In genomic region chr3:96287334-96287733, GRCm38 (mm10) we compare ENCODE assay signal across 18 mouse cellular contexts. TPM values are rescaled to one million over a fixed set of nuclear protein-coding genes. Genes with fewer than 3 reads are reported as not detected.
DNase-seq lines count a peak whose midpoint lies in the region; ATAC-seq and TF ChIP-seq lines count a peak whose summit lies in the region.
"Not testable (repeated sequence)": the region's sequence is repeated elsewhere in the genome, so short reads cannot be mapped to it uniquely, and the experiment has no call there.
"Had no signal": no experiment of that assay in that cellular context is flagged by ENCODE, and none has a peak within 500 bp of the region (broad histone marks: within the 10 kb centered on the region; RNA-seq: fewer than 3 reads in every experiment).

No protein-coding gene starts in this region.

- 93% methylated on average over 11 of the region's 11 CpGs for WGBS in bone marrow, adult 2 months
- 88% methylated on average over 11 of the region's 11 CpGs for WGBS in kidney, postnatal 0 days
- WGBS in liver, postnatal 0 days (ENCODE audit: insufficient replicate concordance) = 90% methylated on average over 11 of the region's 11 CpGs
- WGBS in small intestine, adult 2 months = 89% methylated on average over 11 of the region's 11 CpGs
- 94% methylated on average over 11 of the region's 11 CpGs for WGBS in thymus, adult 2 months

- intact Hi-C loops in gastrocnemius, adult 2 months (cut with DNase I) = not testable (repeated sequence)

- H3K79me2 ChIP-seq in C2C12 (ENCODE audit: control insufficient read depth, insufficient read depth) = not testable (repeated sequence)

- H3K4me2 ChIP-seq in kidney, postnatal 0 days (ENCODE audit: low read length); liver, postnatal 0 days (ENCODE audit: low read depth, low read length): not testable (repeated sequence)

- H3K36me3 ChIP-seq in C2C12 (ENCODE audit: control insufficient read depth, insufficient read depth); G1E (replicated peaks); kidney, postnatal 0 days (ENCODE audit: insufficient read depth, low read length); liver, postnatal 0 days (replicated peaks; ENCODE audit: insufficient read depth, low read length); small intestine, adult 2 months (ENCODE audit: control insufficient read depth, insufficient read depth, low read length); thymus, adult 2 months (ENCODE audit: control insufficient read depth, insufficient read depth, low read length): not testable (repeated sequence)

- H3K4me1 ChIP-seq in G1E (ENCODE audit: insufficient read depth, low read depth, low read length); bone marrow, adult 2 months (ENCODE audit: control insufficient read depth, insufficient read depth, low read length); kidney, postnatal 0 days (replicated peaks; ENCODE audit: insufficient read depth, low read length); liver, postnatal 0 days (ENCODE audit: insufficient read depth); small intestine, adult 2 months (ENCODE audit: control insufficient read depth, insufficient read depth, insufficient read length, low read length); thymus, adult 2 months (replicated peaks; ENCODE audit: control insufficient read depth, insufficient read depth, low read length): not testable (repeated sequence)

- not testable (repeated sequence) for H3K9me3 ChIP-seq in G1E (replicated peaks); kidney, postnatal 0 days (replicated peaks; ENCODE audit: low read length); liver, postnatal 0 days (ENCODE audit: low read length)

- H3ac ChIP-seq in C2C12 (ENCODE audit: control insufficient read depth, insufficient read length, low read depth) = not testable (repeated sequence)

- TF ChIP-seq EP300 in liver, postnatal 0 days (IDR thresholded peaks at IDR 0.05; ENCODE audit: low read depth) = not testable (repeated sequence)

- not testable (repeated sequence) for H3K9ac ChIP-seq in kidney, postnatal 0 days (ENCODE audit: low read depth, low read length); liver, postnatal 0 days (replicated peaks)

- TF ChIP-seq CTCF in C2C12 (IDR thresholded peaks at IDR 0.05; ENCODE audit: control insufficient read depth, insufficient read depth, insufficient read length) = peak; percentile 75
- TF ChIP-seq CTCF in G1E (IDR thresholded peaks at IDR 0.05; ENCODE audit: low read depth, low read length) = peak; percentile 44; the same call in 1 of the 2 replicates
- peak; percentile 64; the same call in 1 of the 2 replicates for TF ChIP-seq CTCF in bone marrow, adult 2 months (IDR thresholded peaks at IDR 0.05; ENCODE audit: control insufficient read depth, insufficient read depth, low read length)
- peak; percentile 59 for TF ChIP-seq CTCF in gastrocnemius, adult 2 months (IDR thresholded peaks at IDR 0.05)
- TF ChIP-seq CTCF in kidney, postnatal 0 days (IDR thresholded peaks at IDR 0.05; ENCODE audit: low read depth) = peak; percentile 78
- peak; percentile 89 for TF ChIP-seq CTCF in liver, postnatal 0 days (IDR thresholded peaks at IDR 0.05; ENCODE audit: low read depth)
- TF ChIP-seq CTCF in small intestine, adult 2 months (IDR thresholded peaks at IDR 0.05; ENCODE audit: extremely low read depth, insufficient read length, insufficient replicate concordance, low read depth, low read length) = peak; percentile 76; the same call in 1 of the 2 replicates
- TF ChIP-seq CTCF in thymus, adult 2 months (IDR thresholded peaks at IDR 0.05; ENCODE audit: borderline replicate concordance, control insufficient read depth, extremely low read depth, insufficient read depth, low read length, poor library complexity) = peak; percentile 68; the same call in 1 of the 2 replicates

- not testable (repeated sequence) for H3K79me3 ChIP-seq in C2C12 (ENCODE audit: low read depth)

- TF ChIP-seq POLR2A in bone marrow, adult 2 months (IDR thresholded peaks at IDR 0.05; ENCODE audit: borderline replicate concordance, control insufficient read depth, low read depth, low read length); small intestine, adult 2 months (IDR thresholded peaks at IDR 0.05; ENCODE audit: low read depth, low read length); thymus, adult 2 months (IDR thresholded peaks at IDR 0.05; ENCODE audit: control insufficient read depth, extremely low read depth, insufficient read depth, low read length, poor library complexity): not testable (repeated sequence)

- DNase-seq in G1E (ENCODE audit: low spot score); gastrocnemius, adult 2 months; kidney, postnatal 0 days (ENCODE audit: low spot score); liver, postnatal 0 days; thymus, adult 2 months: not testable (repeated sequence)

- not testable (repeated sequence) for ATAC-seq in G1E (ENCODE audit: extremely low read depth, insufficient number of reproducible peaks, low FRiP score, poor library complexity, severe bottlenecking); kidney, postnatal 0 days (replicated peaks; ENCODE audit: low FRiP score, low read depth); liver, postnatal 0 days

- not testable (repeated sequence) for H3K4me3 ChIP-seq in C2C12 (ENCODE audit: insufficient read depth, poor library complexity, severe bottlenecking); G1E (ENCODE audit: low read depth, low read length); bone marrow, adult 2 months (replicated peaks; ENCODE audit: control insufficient read depth, low read depth, low read length); gastrocnemius, adult 2 months; kidney, postnatal 0 days (replicated peaks; ENCODE audit: low read depth, low read length); liver, postnatal 0 days (ENCODE audit: low read depth, low read length); small intestine, adult 2 months (ENCODE audit: low read depth, low read length); thymus, adult 2 months (ENCODE audit: control insufficient read depth, insufficient read depth, low read length)

- not testable (repeated sequence) for H3K27me3 ChIP-seq in C2C12 (ENCODE audit: control insufficient read depth, insufficient read depth, insufficient read length); liver, postnatal 0 days (ENCODE audit: insufficient read depth, low read length); thymus, adult 2 months (ENCODE audit: control insufficient read depth, insufficient read depth, low read length)
- H3K27me3 ChIP-seq in G1E (ENCODE audit: insufficient read depth, low read length) = peaks cover 18% of the 10 kb centered on the region
- H3K27me3 ChIP-seq in kidney, postnatal 0 days (ENCODE audit: insufficient read depth, low read length) = peaks cover 12% of the 10 kb centered on the region; the same call in 1 of the 2 replicates
- peaks cover 14% of the 10 kb centered on the region for H3K27me3 ChIP-seq in small intestine, adult 2 months (ENCODE audit: control insufficient read depth, insufficient read depth, low read length)

- H3K27ac ChIP-seq in bone marrow, adult 2 months (ENCODE audit: control insufficient read depth, insufficient read depth, low read depth, low read length, poor library complexity); gastrocnemius, adult 2 months; kidney, postnatal 0 days; liver, postnatal 0 days (ENCODE audit: low read depth); small intestine, adult 2 months (ENCODE audit: insufficient read depth, low read depth, low read length); thymus, adult 2 months (ENCODE audit: control insufficient read depth, insufficient read depth, low read length): not testable (repeated sequence)

RNA-seq across cellular contexts. Expression of gene Fcgr1, which starts 6.4 kb away (rescaled TPM):
- polyA plus RNA-seq in C2C12 (2012; fragmentation: generic; extraction: Trizol) (0.02 TPM), G1E (2012) (not detected in 2 replicates)
- total RNA-seq in G1E (2014; fragmentation: Nextera tagmentation) (0.53 TPM in 1 of 2 replicates, not detected in the other), G1E (2017) (0.12 and 0.16 TPM in 2 replicates)
- polyA plus RNA-seq in bone marrow, adult 2 months (2011; ENCODE audit: insufficient read depth, insufficient read length, low replicate concordance, missing spikeins) = 2.2 and 6.2 TPM in 2 replicates
- under 1 TPM in 1 of 2 experiments, not detected in 1; 0.20 TPM for total RNA-seq in gastrocnemius, adult 2 months (2021)
- polyA plus RNA-seq in kidney, postnatal 0 days (2015; fragmentation: Nextera tagmentation; extraction: Ambion mirVana) = 2.0 and 2.5 TPM in 2 replicates
- polyA plus RNA-seq in liver, postnatal 0 days (2015; fragmentation: Nextera tagmentation; extraction: Ambion mirVana) = 6.2 and 8.7 TPM in 2 replicates
- polyA plus RNA-seq in small intestine, adult 2 months (2012; rRNA removed) = 1.8 and 2.4 TPM in 2 replicates
- polyA plus RNA-seq in thymus, adult 2 months (2012; rRNA removed) = 3.8 and 6.8 TPM in 2 replicates
- total RNA-seq: common myeloid progenitor, adult 5-6 weeks; megakaryocyte-erythroid progenitor cell, adult 5-6 weeks had no signal

RNA-seq across cellular contexts. Expression of gene Hist2h2bb, which starts 17.8 kb away (rescaled TPM):
- polyA plus RNA-seq in C2C12 (2012; fragmentation: generic; extraction: Trizol) (3.3 TPM), G1E (2012) (0.29 and 0.75 TPM in 2 replicates)
- total RNA-seq in G1E (2014; fragmentation: Nextera tagmentation) (2,071 and 2,480 TPM in 2 replicates), G1E (2017) (8,098 and 8,372 TPM in 2 replicates)
- polyA plus RNA-seq in bone marrow, adult 2 months (2011; ENCODE audit: insufficient read depth, insufficient read length, low replicate concordance, missing spikeins) = 71.9 and 132 TPM in 2 replicates
- total RNA-seq in gastrocnemius, adult 2 months (2021) = 10 to 100 TPM; 18.6 to 24.8 TPM
- 4.9 and 5.4 TPM in 2 replicates for polyA plus RNA-seq in kidney, postnatal 0 days (2015; fragmentation: Nextera tagmentation; extraction: Ambion mirVana)
- 9.4 and 11.0 TPM in 2 replicates for polyA plus RNA-seq in liver, postnatal 0 days (2015; fragmentation: Nextera tagmentation; extraction: Ambion mirVana)
- 8.4 and 8.7 TPM in 2 replicates for polyA plus RNA-seq in small intestine, adult 2 months (2012; rRNA removed)
- polyA plus RNA-seq in thymus, adult 2 months (2012; rRNA removed) = 163 and 177 TPM in 2 replicates
- polyA plus RNA-seq: urinary bladder, adult 2 months had no signal

RNA-seq across cellular contexts. Expression of gene Hist2h3b, which starts 18.9 kb away (rescaled TPM):
- polyA plus RNA-seq in C2C12 (2012; fragmentation: generic; extraction: Trizol) = 11.3 TPM
- total RNA-seq in G1E (2014; fragmentation: Nextera tagmentation) = 2,573 and 2,582 TPM in 2 replicates
- total RNA-seq in G1E (2017) = 465 and 1,341 TPM in 2 replicates
- polyA plus RNA-seq in G1E (2012) = 16.2 and 95.7 TPM in 2 replicates
- 20.8 and 28.9 TPM in 2 replicates for polyA plus RNA-seq in bone marrow, adult 2 months (2011; ENCODE audit: insufficient read depth, insufficient read length, low replicate concordance, missing spikeins)
- 10 to 100 TPM in 1 of 2 experiments, 1 to 10 TPM in 1; 7.7 to 11.5 TPM for total RNA-seq in gastrocnemius, adult 2 months (2021)
- 34.6 and 36.5 TPM in 2 replicates for polyA plus RNA-seq in kidney, postnatal 0 days (2015; fragmentation: Nextera tagmentation; extraction: Ambion mirVana)
- polyA plus RNA-seq in liver, postnatal 0 days (2015; fragmentation: Nextera tagmentation; extraction: Ambion mirVana) = 56.1 and 84.5 TPM in 2 replicates
- polyA plus RNA-seq in small intestine, adult 2 months (2012; rRNA removed) = 77.4 and 102 TPM in 2 replicates
- polyA plus RNA-seq in thymus, adult 2 months (2012; rRNA removed) = 1,135 and 1,442 TPM in 2 replicates

RNA-seq across cellular contexts. Expression of gene Hist2h4, which starts 24.2 kb away (rescaled TPM):
- polyA plus RNA-seq in C2C12 (2012; fragmentation: generic; extraction: Trizol) = 0.89 TPM
- 490 and 543 TPM in 2 replicates for total RNA-seq in G1E (2014; fragmentation: Nextera tagmentation)
- total RNA-seq in G1E (2017) = 66.6 and 93.8 TPM in 2 replicates
- 1.8 and 9.3 TPM in 2 replicates for polyA plus RNA-seq in G1E (2012)
- polyA plus RNA-seq in bone marrow, adult 2 months (2011; ENCODE audit: insufficient read depth, insufficient read length, low replicate concordance, missing spikeins) = 25.3 and 31.8 TPM in 2 replicates
- total RNA-seq in gastrocnemius, adult 2 months (2021) = 1 to 10 TPM; 5.7 to 6.6 TPM
- polyA plus RNA-seq in kidney, postnatal 0 days (2015; fragmentation: Nextera tagmentation; extraction: Ambion mirVana) = 9.6 and 9.9 TPM in 2 replicates
- polyA plus RNA-seq in liver, postnatal 0 days (2015; fragmentation: Nextera tagmentation; extraction: Ambion mirVana) = 40.3 and 56.7 TPM in 2 replicates
- 4.2 and 6.3 TPM in 2 replicates for polyA plus RNA-seq in small intestine, adult 2 months (2012; rRNA removed)
- polyA plus RNA-seq in thymus, adult 2 months (2012; rRNA removed) = 87.7 and 101 TPM in 2 replicates

RNA-seq across cellular contexts. Expression of gene Hist2h3c1, which starts 40.8 kb away (rescaled TPM):
- polyA plus RNA-seq in C2C12 (2012; fragmentation: generic; extraction: Trizol) (0.32 TPM), G1E (2012) (not detected in 2 replicates)
- total RNA-seq in G1E (2014; fragmentation: Nextera tagmentation) (21.7 and 42.6 TPM in 2 replicates), G1E (2017) (9.1 and 9.9 TPM in 2 replicates)
- polyA plus RNA-seq in bone marrow, adult 2 months (2011; ENCODE audit: insufficient read depth, insufficient read length, low replicate concordance, missing spikeins) = not detected in 2 replicates
- total RNA-seq in gastrocnemius, adult 2 months (2021) = not detected
- 0.62 and 1.0 TPM in 2 replicates for polyA plus RNA-seq in kidney, postnatal 0 days (2015; fragmentation: Nextera tagmentation; extraction: Ambion mirVana)
- polyA plus RNA-seq in liver, postnatal 0 days (2015; fragmentation: Nextera tagmentation; extraction: Ambion mirVana) = 0.78 and 1.5 TPM in 2 replicates
- polyA plus RNA-seq in small intestine, adult 2 months (2012; rRNA removed) = not detected in 2 replicates
- polyA plus RNA-seq in thymus, adult 2 months (2012; rRNA removed) = not detected in 2 replicates
- total RNA-seq: gastrocnemius, postnatal 25 days; heart, adult 18-20 months; heart, postnatal 25 days; layer of hippocampus, postnatal 14 days had no signal
- polyA plus RNA-seq: forebrain, embryonic 10.5 days; forebrain, embryonic 16.5 days; midbrain, embryonic 14.5 days; urinary bladder, adult 2 months had no signal

Comparison
In these comparisons a context has a peak if more than half of its experiments do, and no peak if none do; other contexts are left out.
1. RNA of gene Hist2h3b, which starts 18.9 kb away (polyA plus RNA-seq): 1,135 to 1,442 TPM in thymus, adult 2 months; 77.4 to 102 TPM in small intestine, adult 2 months, 56.1 to 84.5 TPM in liver, postnatal 0 days, 34.6 to 36.5 TPM in kidney, postnatal 0 days, 20.8 to 28.9 TPM in bone marrow, adult 2 months, 16.2 to 95.7 TPM in G1E and 11.3 TPM in C2C12 (single experiment); every median in the first group is over 10 times any median in the second.
2. Peak in every context shown above with its lines, with median percentiles within 50 percentile points of each other: CTCF ChIP-seq.